Mouse (Mus musculus) limb, embryonic 14.5 days (tissue): ENCODE results near the gene Zmiz1. TPM values are rescaled to one million over a fixed set of nuclear protein-coding genes. Genes with fewer than 3 reads are reported as not detected.

Experiments used
- ATAC-seq: fragments of 200-750 bp; cut with Nextera tagmentation; 2 replicates; pipeline ENCODE4 v1.8.0; 2017; ENCODE audit warnings: low read depth, moderate number of reproducible peaks, moderate TSS enrichment; ENCODE audit not compliant: low FRiP score
- DNase-seq: peaks from one replicate; pipeline ENCODE4 v3.0.0-alpha.2; 2015; ENCODE audit warnings: low spot score
- H3K27ac ChIP-seq: fragments of 300-500 bp; sonication (generic); replicated peaks from 2 replicates; pipeline ENCODE4 v1.5.1; 2014; ENCODE audit warnings: low read depth, mild to moderate bottlenecking, low read length, moderate library complexity, mixed read lengths
- H3K27me3 ChIP-seq: fragments of 300-500 bp; sonication (generic); 2 replicates; pipeline ENCODE4 v1.6.1; 2014; ENCODE audit warnings: low read length, mixed read lengths; ENCODE audit not compliant: control insufficient read depth, insufficient read depth
- H3K36me3 ChIP-seq: fragments of 300-500 bp; sonication (generic); 2 replicates; pipeline ENCODE4 v1.6.1; 2014; ENCODE audit warnings: mild to moderate bottlenecking, low read length, moderate library complexity, mixed read lengths; ENCODE audit not compliant: control insufficient read depth, insufficient read depth
- H3K4me1 ChIP-seq: fragments of 300-500 bp; sonication (generic); 2 replicates; pipeline ENCODE4 v1.6.1; 2014; ENCODE audit warnings: antibody characterized with exemption, low read length, mixed read lengths; ENCODE audit not compliant: control insufficient read depth, insufficient read depth
- H3K4me2 ChIP-seq: fragments of 300-500 bp; sonication (generic); replicated peaks from 2 replicates; pipeline ENCODE4 v1.6.1; 2014; ENCODE audit warnings: low read depth, mild to moderate bottlenecking, low read length, moderate library complexity; ENCODE audit not compliant: severe bottlenecking
- H3K4me3 ChIP-seq: fragments of 300-500 bp; sonication (generic); replicated peaks from 2 replicates; pipeline ENCODE4 v1.5.1; 2014; ENCODE audit warnings: low read length
- H3K9ac ChIP-seq: fragments of 300-500 bp; sonication (generic); 2 replicates; pipeline ENCODE4 v1.6.1; 2014; ENCODE audit warnings: mild to moderate bottlenecking, low read depth, low read length, moderate library complexity; ENCODE audit not compliant: severe bottlenecking
- H3K9me3 ChIP-seq: fragments of 300-500 bp; sonication (generic); 2 replicates; pipeline ENCODE4 v1.6.1; 2016; ENCODE audit warnings: low read length; ENCODE audit not compliant: control insufficient read depth
- POLR2A ChIP-seq: fragments of 200-500 bp; IDR thresholded peaks from 2 replicates; pipeline ENCODE4 v1.8.0; 2012; ENCODE audit warnings: inconsistent platforms, mild to moderate bottlenecking, moderate library complexity, borderline replicate concordance; ENCODE audit not compliant: insufficient read depth, insufficient read length; ENCODE audit errors: extremely low read depth
- WGBS: fragments of 180-500 bp; shearing (Covaris S2); extraction: QIAGEN DNeasy Blood & Tissue Kit; methylation state at CpG from one replicate; pipeline ENCODE4 v1.1.7; 2014; 5-methylcytosine and 5-hydroxymethylcytosine counted together
- polyA plus RNA-seq, 2 experiments: library from polyadenylated mRNA; depleted of rRNA in 1 of 2; stranded (reverse) in 1 of 2; unstranded in 1 of 2; fragments of >200 nt; fragmentation: Nextera tagmentation in 1 of 2; extraction: Ambion mirVana in 1 of 2; gene quantifications; 2 replicates each; pipeline versions ENCODE4 v1.2.1 to v1.2.3; 2012 to 2014

Gene Zmiz1
- polyA plus RNA-seq, 2 experiments, result 61.8 to 81.2 TPM

GRCm38 (mm10) chr14:25478755-25479154 is 19.8 kb downstream of the Zmiz1 start:
- no peak for DNase-seq
- no peak overlapping the region for H3K4me3 ChIP-seq
- no peak overlapping the region for H3K27ac ChIP-seq
- H3K9me3 ChIP-seq, result no peaks in the 10 kb centered on the region
- 83% methylated on average over 9 of the region's 9 CpGs for WGBS
- H3K27me3 ChIP-seq, result no peaks in the 10 kb centered on the region
- H3K4me2 ChIP-seq, result no peak overlapping the region
- TF ChIP-seq POLR2A, result no peak
- H3K4me1 ChIP-seq, result peaks cover 74% of the 10 kb centered on the region
- H3K36me3 ChIP-seq, result peaks cover 35% of the 10 kb centered on the region
- no peak for ATAC-seq
- H3K9ac ChIP-seq, result no peak overlapping the region

- Histone ChIP-seq H3K4me1 (peaks cover 73% of the 10 kb centered on the region), H3K4me3 (no peak overlapping the region), H3K9ac (no peak overlapping the region), H3K4me2 (no peak overlapping the region), H3K27ac (no peak overlapping the region), H3K27me3 (no peaks in the 10 kb centered on the region), H3K9me3 (no peaks in the 10 kb centered on the region), H3K36me3 (peaks cover 29% of the 10 kb centered on the region)
- 63% methylated on average over 3 of the region's 3 CpGs for WGBS
- DNase-seq, result no peak
- no peak for TF ChIP-seq POLR2A
- ATAC-seq, result no peak
Observed at GRCm38 (mm10) chr14:25479841-25480252, 20.9 kb downstream of the Zmiz1 start.

GRCm38 (mm10) chr14:25480443-25480842 is 21.5 kb downstream of the Zmiz1 start:
- WGBS, result 77% methylated on average over 4 of the region's 4 CpGs
- no peak for TF ChIP-seq POLR2A
- H3K4me3 ChIP-seq, result no peak overlapping the region
- H3K27ac ChIP-seq, result peak overlapping the region; percentile 6; the same call in 1 of the 2 replicates
- H3K4me2 ChIP-seq, result no peak overlapping the region
- ATAC-seq (no peak), DNase-seq (no peak)
- no peaks in the 10 kb centered on the region for H3K9me3 ChIP-seq
- H3K36me3 ChIP-seq, result peaks cover 29% of the 10 kb centered on the region
- no peak overlapping the region for H3K9ac ChIP-seq
- peaks cover 70% of the 10 kb centered on the region for H3K4me1 ChIP-seq
- H3K27me3 ChIP-seq, result no peaks in the 10 kb centered on the region

- H3K4me2 ChIP-seq, result no peak overlapping the region
- 68% methylated on average over 20 of the region's 20 CpGs for WGBS
- no peak overlapping the region for H3K9ac ChIP-seq
- DNase-seq (no peak), ATAC-seq (no peak)
- no peak for TF ChIP-seq POLR2A
- peaks cover 66% of the 10 kb centered on the region for H3K4me1 ChIP-seq
- H3K27ac ChIP-seq, result peak overlapping the region; percentile 6; the same call in 1 of the 2 replicates
- no peaks in the 10 kb centered on the region for H3K27me3 ChIP-seq
- no peak overlapping the region for H3K4me3 ChIP-seq
- H3K36me3 ChIP-seq, result peaks cover 28% of the 10 kb centered on the region
- no peaks in the 10 kb centered on the region for H3K9me3 ChIP-seq
Observed at GRCm38 (mm10) chr14:25480916-25481666, 22.1 kb downstream of the Zmiz1 start.

GRCm38 (mm10) chr14:25481667-25482331 is 22.8 kb downstream of the Zmiz1 start:
- peaks cover 23% of the 10 kb centered on the region for H3K36me3 ChIP-seq
- 78% methylated on average over 11 of the region's 11 CpGs for WGBS
- no peak for TF ChIP-seq POLR2A
- peaks cover 66% of the 10 kb centered on the region for H3K4me1 ChIP-seq
- no peak overlapping the region for H3K4me3 ChIP-seq
- DNase-seq (no peak), ATAC-seq (no peak)
- H3K4me2 ChIP-seq, result no peak overlapping the region
- H3K9ac ChIP-seq, result no peak overlapping the region
- no peaks in the 10 kb centered on the region for H3K27me3 ChIP-seq
- H3K9me3 ChIP-seq, result no peaks in the 10 kb centered on the region
- no peak overlapping the region for H3K27ac ChIP-seq
